Mouse (Mus musculus): ENCODE data around the gene Nuak2.

- no peak for TF ChIP-seq CTCF (IDR thresholded peaks at IDR 0.05; ENCODE audit: low read depth)
- TF ChIP-seq EP300 (IDR thresholded peaks at IDR 0.05; ENCODE audit: low read depth), result no peak
These were observed 22.2 kb downstream of the Nuak2 start for GRCm38 (mm10) chr1:132338027-132338660.
